Mouse (Mus musculus): ENCODE results near the gene Atxn3. TPM values are rescaled to one million over a fixed set of nuclear protein-coding genes. Genes with fewer than 3 reads are reported as not detected.

The Atxn3 gene
- polyA plus RNA-seq (2012; rRNA removed) = 17.1 and 17.6 TPM in 2 replicates

GRCm38 (mm10) chr12:101957942-101958544, at the start of gene Atxn3:
Atxn3 (minus strand) TSS chr12:101958246.
- Histone ChIP-seq H3K4me3 (ENCODE audit: insufficient read depth, low read length) (peak within 1 kb of the TSS; percentile 87), H3K27ac (ENCODE audit: insufficient read depth, low read length) (peak within 1 kb of the TSS; percentile 51; the same call in 1 of the 2 replicates), H3K4me1 (ENCODE audit: control insufficient read depth, insufficient read depth, low read length) (peaks cover 2% of the 10 kb centered on the region; the same call in 1 of the 2 replicates)
- TF ChIP-seq CTCF (IDR thresholded peaks at IDR 0.05; ENCODE audit: extremely low read depth, insufficient read depth, low read length) (peak; percentile 52), POLR2A (IDR thresholded peaks at IDR 0.05; ENCODE audit: extremely low read depth, insufficient read depth, low read length) (peak; percentile 47; the same call in 1 of the 2 replicates)

GRCm38 (mm10) chr12:102000785-102001184, 42.7 kb upstream of the Atxn3 start:
- Histone ChIP-seq H3K27ac (ENCODE audit: insufficient read depth, low read length) (no peak overlapping the region), H3K4me3 (ENCODE audit: insufficient read depth, low read length) (no peak overlapping the region), H3K4me1 (ENCODE audit: control insufficient read depth, insufficient read depth, low read length) (no peaks in the 10 kb centered on the region)
- TF ChIP-seq CTCF (IDR thresholded peaks at IDR 0.05; ENCODE audit: extremely low read depth, insufficient read depth, low read length) (no peak), POLR2A (IDR thresholded peaks at IDR 0.05; ENCODE audit: extremely low read depth, insufficient read depth, low read length) (no peak)

- TF ChIP-seq CTCF (IDR thresholded peaks at IDR 0.05; ENCODE audit: extremely low read depth, insufficient read depth, low read length) = no peak
- no peak for TF ChIP-seq POLR2A (IDR thresholded peaks at IDR 0.05; ENCODE audit: extremely low read depth, insufficient read depth, low read length)
- Histone ChIP-seq H3K4me3 (ENCODE audit: insufficient read depth, low read length) (no peak overlapping the region), H3K27ac (ENCODE audit: insufficient read depth, low read length) (no peak overlapping the region), H3K4me1 (ENCODE audit: control insufficient read depth, insufficient read depth, low read length) (no peaks in the 10 kb centered on the region)
Measured at GRCm38 (mm10) chr12:101998929-101999328, 40.9 kb upstream of the Atxn3 start.

GRCm38 (mm10) chr12:101994576-101995467, 36.8 kb upstream of the Atxn3 start:
- TF ChIP-seq POLR2A (IDR thresholded peaks at IDR 0.05; ENCODE audit: extremely low read depth, insufficient read depth, low read length) (no peak), CTCF (IDR thresholded peaks at IDR 0.05; ENCODE audit: extremely low read depth, insufficient read depth, low read length) (no peak)

GRCm38 (mm10) chr12:101987659-101988058, 29.6 kb upstream of the Atxn3 start:
- TF ChIP-seq POLR2A (IDR thresholded peaks at IDR 0.05; ENCODE audit: extremely low read depth, insufficient read depth, low read length) = no peak
- TF ChIP-seq CTCF (IDR thresholded peaks at IDR 0.05; ENCODE audit: extremely low read depth, insufficient read depth, low read length) = no peak
- no peak overlapping the region for H3K4me3 ChIP-seq (ENCODE audit: insufficient read depth, low read length)
- H3K4me1 ChIP-seq (ENCODE audit: control insufficient read depth, insufficient read depth, low read length) = no peaks in the 10 kb centered on the region

More at GRCm38 (mm10) chr12:101994576-101995467, 36.8 kb upstream of the Atxn3 start:
- H3K4me3 ChIP-seq (ENCODE audit: insufficient read depth, low read length) = no peak overlapping the region
- no peak overlapping the region for H3K27ac ChIP-seq (ENCODE audit: insufficient read depth, low read length)
- no peaks in the 10 kb centered on the region for H3K4me1 ChIP-seq (ENCODE audit: control insufficient read depth, insufficient read depth, low read length)

GRCm38 (mm10) chr12:101985110-101985509, 27.1 kb upstream of the Atxn3 start:
- H3K4me1 ChIP-seq (ENCODE audit: control insufficient read depth, insufficient read depth, low read length) = no peaks in the 10 kb centered on the region
- H3K4me3 ChIP-seq (ENCODE audit: insufficient read depth, low read length) = no peak overlapping the region
- H3K27ac ChIP-seq (ENCODE audit: insufficient read depth, low read length) = no peak overlapping the region
- TF ChIP-seq POLR2A (IDR thresholded peaks at IDR 0.05; ENCODE audit: extremely low read depth, insufficient read depth, low read length) = no peak
- peak; percentile 20; the same call in 1 of the 2 replicates for TF ChIP-seq CTCF (IDR thresholded peaks at IDR 0.05; ENCODE audit: extremely low read depth, insufficient read depth, low read length)

More at GRCm38 (mm10) chr12:101987659-101988058, 29.6 kb upstream of the Atxn3 start:
- no peak overlapping the region for H3K27ac ChIP-seq (ENCODE audit: insufficient read depth, low read length)

DNA sequence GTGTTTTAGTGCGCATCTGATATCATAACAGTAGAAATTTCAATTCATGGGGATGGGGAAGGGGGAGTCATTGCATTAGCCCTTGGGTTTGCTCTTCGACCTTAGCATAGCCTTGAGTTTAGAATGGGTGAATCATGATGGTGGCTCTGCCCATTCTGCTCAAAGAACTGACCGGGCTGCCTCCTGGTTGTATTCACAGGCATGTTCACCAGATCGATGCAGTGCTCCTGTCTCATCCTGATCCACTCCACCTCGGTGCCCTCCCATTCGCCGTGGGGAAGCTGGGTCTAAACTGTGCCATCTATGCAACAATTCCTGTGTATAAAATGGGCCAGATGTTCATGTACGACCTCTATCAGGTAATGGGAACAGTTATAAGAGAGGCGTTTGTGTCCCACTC, 24.9 kb upstream of the Atxn3 start:
- Histone ChIP-seq H3K4me1 (ENCODE audit: control insufficient read depth, insufficient read depth, low read length) (no peaks in the 10 kb centered on the region), H3K4me3 (ENCODE audit: insufficient read depth, low read length) (no peak overlapping the region), H3K27ac (ENCODE audit: insufficient read depth, low read length) (no peak overlapping the region)
- TF ChIP-seq CTCF (IDR thresholded peaks at IDR 0.05; ENCODE audit: extremely low read depth, insufficient read depth, low read length) (no peak), POLR2A (IDR thresholded peaks at IDR 0.05; ENCODE audit: extremely low read depth, insufficient read depth, low read length) (no peak)

DNA sequence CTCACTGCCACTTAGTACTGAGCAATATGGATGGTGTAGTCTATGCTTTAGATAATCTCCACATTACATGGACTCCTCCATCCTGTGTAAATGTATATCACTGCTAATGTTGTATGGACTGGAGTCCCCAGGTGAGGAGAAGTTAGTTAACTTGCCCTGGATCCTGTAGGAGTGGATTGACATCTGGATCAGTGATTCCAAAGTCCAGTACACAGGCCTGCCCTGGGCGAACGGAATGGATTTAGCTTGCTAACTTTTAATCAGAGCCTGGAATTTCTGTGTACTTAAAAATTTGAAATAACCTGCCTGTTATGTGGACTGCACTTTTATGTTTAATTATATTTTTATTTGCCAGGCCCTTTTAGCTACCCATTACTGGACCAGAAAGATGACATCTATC, 23.5 kb upstream of the Atxn3 start:
- peaks cover 6% of the 10 kb centered on the region; the same call in 1 of the 2 replicates for H3K4me1 ChIP-seq (ENCODE audit: control insufficient read depth, insufficient read depth, low read length)
- TF ChIP-seq CTCF (IDR thresholded peaks at IDR 0.05; ENCODE audit: extremely low read depth, insufficient read depth, low read length) (no peak), POLR2A (IDR thresholded peaks at IDR 0.05; ENCODE audit: extremely low read depth, insufficient read depth, low read length) (no peak)
- H3K27ac ChIP-seq (ENCODE audit: insufficient read depth, low read length) = no peak overlapping the region
- no peak overlapping the region for H3K4me3 ChIP-seq (ENCODE audit: insufficient read depth, low read length)

DNA sequence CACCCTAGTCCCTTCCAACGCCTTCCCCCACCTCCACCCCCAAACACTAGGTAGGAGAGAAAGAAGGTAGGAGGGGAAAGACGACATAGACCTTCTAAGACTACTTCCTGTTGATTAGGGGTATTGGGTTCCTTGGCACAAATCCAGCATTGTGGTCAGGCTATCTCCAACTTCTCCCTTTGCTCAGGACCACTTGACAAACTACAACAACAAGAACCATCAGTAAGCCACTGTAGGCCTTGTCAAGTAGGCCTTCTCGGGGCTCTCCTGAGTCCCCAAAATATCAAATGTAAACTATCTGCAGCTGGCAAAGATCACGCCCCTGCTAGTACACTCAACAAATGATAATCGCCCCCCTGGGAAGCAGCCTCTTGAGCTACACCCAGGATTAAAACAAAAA, 22.2 kb upstream of the Atxn3 start:
- Histone ChIP-seq H3K27ac (ENCODE audit: insufficient read depth, low read length) (no peak overlapping the region), H3K4me3 (ENCODE audit: insufficient read depth, low read length) (no peak overlapping the region), H3K4me1 (ENCODE audit: control insufficient read depth, insufficient read depth, low read length) (peaks cover 6% of the 10 kb centered on the region; the same call in 1 of the 2 replicates)
- TF ChIP-seq CTCF (IDR thresholded peaks at IDR 0.05; ENCODE audit: extremely low read depth, insufficient read depth, low read length) (no peak), POLR2A (IDR thresholded peaks at IDR 0.05; ENCODE audit: extremely low read depth, insufficient read depth, low read length) (no peak)
